Mouse (Mus musculus): ENCODE data around the gene Gbp8. TPM values are rescaled to one million over a fixed set of nuclear protein-coding genes. Genes with fewer than 3 reads are reported as not detected.

Gene Gbp8
- 0.36 and 1.8 TPM in 2 replicates for polyA plus RNA-seq (2012; ENCODE audit: low replicate concordance)

DNA sequence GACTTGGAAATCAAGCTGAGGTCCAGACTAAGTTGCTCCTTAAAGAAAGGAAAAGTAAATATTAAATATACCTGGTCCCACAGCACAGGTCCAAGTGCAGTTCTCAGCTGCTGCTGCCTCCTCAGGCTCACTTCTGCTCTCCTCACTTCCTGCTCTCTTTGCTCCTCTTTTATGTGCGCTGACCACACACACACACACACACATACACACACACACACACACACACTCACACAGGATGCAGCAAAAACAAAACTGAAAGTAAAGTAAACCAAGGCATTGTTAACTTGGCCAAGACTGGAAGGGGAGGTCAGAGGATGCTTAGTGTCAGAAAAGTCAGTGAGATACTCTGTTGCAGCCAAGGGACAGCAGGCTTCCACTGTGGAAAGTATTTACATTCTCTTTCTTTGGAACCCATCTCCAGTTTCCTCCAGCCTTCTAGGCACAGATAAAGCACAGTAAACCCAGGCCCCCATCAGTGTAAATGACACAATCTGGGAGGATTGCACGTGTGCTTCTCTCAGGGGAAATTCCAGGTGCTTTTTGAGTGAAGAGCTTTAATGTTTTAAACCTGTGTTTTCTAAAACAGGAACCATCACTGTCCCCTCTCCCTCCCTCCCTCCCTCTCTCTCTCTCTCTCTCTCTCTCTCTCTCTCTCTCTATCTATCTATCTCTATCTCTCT lies at the start of gene Gbp8, which contains the start of the genes Gbp9 and Gbp4:
TSS of gene Gbp8 (minus strand) at position 132 of the 680 bp plus-strand sequence.
TSS of gene Gbp9 (minus strand) at position 131 of the 680 bp plus-strand sequence.
TSS of gene Gbp4 (minus strand) at position 178 of the 680 bp plus-strand sequence.

DNA sequence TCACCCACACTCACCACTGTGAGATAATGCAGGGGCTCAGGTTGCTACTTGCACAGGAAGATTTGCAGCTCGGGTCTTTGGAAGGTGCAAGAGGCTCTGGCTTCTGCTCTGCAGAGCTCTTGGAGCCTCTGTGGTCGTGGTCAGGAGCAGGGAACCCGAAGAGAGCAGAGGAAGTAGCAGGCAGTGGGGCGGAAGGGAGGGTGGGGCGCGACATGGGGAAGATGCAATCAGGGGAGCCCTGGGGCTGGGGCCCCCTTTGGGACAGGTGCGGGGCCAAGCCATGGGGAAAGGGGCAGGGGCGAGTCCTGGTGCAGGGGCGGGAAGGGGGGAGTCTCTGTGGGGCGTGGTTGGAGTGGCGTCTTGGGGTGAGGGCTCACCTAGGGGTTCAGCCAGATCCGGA lies 156.8 kb downstream of the Gbp8 start, which contains the start of gene Abcg3:
TSS of gene Abcg3 (minus strand) at position 184 of the 400 bp plus-strand sequence.

Other genes starting within 250 kb of the Gbp8 start
- gene Abcg3, start 156.8 kb downstream of the Gbp8 start, polyA plus RNA-seq (2012; ENCODE audit: low replicate concordance): 0.10 TPM in 1 of 2 replicates, not detected in the other
- 1.7 and 2.8 TPM in 2 replicates for gene Gbp9, start within 50 bp of the Gbp8 start, polyA plus RNA-seq (2012; ENCODE audit: low replicate concordance)
- 1.1 and 4.3 TPM in 2 replicates for gene Gbp4, start within 50 bp of the Gbp8 start, polyA plus RNA-seq (2012; ENCODE audit: low replicate concordance)
- 0.68 TPM in 1 of 2 replicates, not detected in the other for gene Gbp10, start 100.0 kb upstream of the Gbp8 start, polyA plus RNA-seq (2012; ENCODE audit: low replicate concordance)
- gene Gm43302, start 154.2 kb upstream of the Gbp8 start, polyA plus RNA-seq (2012; ENCODE audit: low replicate concordance): 0.06 and 1.0 TPM in 2 replicates
- 0.15 and 0.36 TPM in 2 replicates for gene Gbp6, start 154.2 kb upstream of the Gbp8 start, polyA plus RNA-seq (2012; ENCODE audit: low replicate concordance)